Mouse (Mus musculus): ENCODE data around the gene Ccdc194.

Ccdc194 gene

GRCm38 (mm10) chr8:71474785-71475701, 50.5 kb downstream of the Ccdc194 start:
- DNase-seq, result no peak

- DNase-seq, result no peak
Measured at GRCm38 (mm10) chr8:71474344-71474743, 51.2 kb downstream of the Ccdc194 start.

- DNase-seq, result no peak
Measured at GRCm38 (mm10) chr8:71472601-71473386, 52.7 kb downstream of the Ccdc194 start.

GRCm38 (mm10) chr8:71471861-71472260, 53.6 kb downstream of the Ccdc194 start:
- no peak for DNase-seq

GRCm38 (mm10) chr8:71470913-71471255, 54.6 kb downstream of the Ccdc194 start:
- no peak for DNase-seq

- DNase-seq, result no peak
Measured at GRCm38 (mm10) chr8:71470146-71470912, 55.2 kb downstream of the Ccdc194 start.

Measured in kidney, postnatal 14 days (tissue).